Mouse (Mus musculus) heart, embryonic 11.5 days (tissue): ENCODE results near the gene a. TPM values are rescaled to one million over a fixed set of nuclear protein-coding genes. Genes with fewer than 3 reads are reported as not detected.
"Not testable (repeated sequence)": the region's sequence is repeated elsewhere in the genome, so short reads cannot be mapped to it uniquely, and the experiment has no call there.

Experiments used
- ATAC-seq: fragments of 200-750 bp; cut with Nextera tagmentation; replicated peaks from 2 replicates; pipeline ENCODE4 v1.8.0; 2017; ENCODE audit warnings: moderate library complexity; ENCODE audit not compliant: insufficient number of reproducible peaks, low FRiP score, low TSS enrichment
- H3K27ac ChIP-seq: fragments of 300-500 bp; sonication (generic); 2 replicates; pipeline ENCODE4 v1.5.1; 2014; ENCODE audit warnings: mild to moderate bottlenecking, low read depth, low read length
- H3K27me3 ChIP-seq: fragments of 300-500 bp; sonication (generic); 2 replicates; pipeline ENCODE4 v1.6.1; 2014; ENCODE audit warnings: mild to moderate bottlenecking, low read length, mixed read lengths; ENCODE audit not compliant: control insufficient read depth, insufficient read depth
- H3K36me3 ChIP-seq: fragments of 300-500 bp; sonication (generic); 2 replicates; pipeline ENCODE4 v1.6.1; 2014; ENCODE audit warnings: mild to moderate bottlenecking, low read length, moderate library complexity, mixed read lengths; ENCODE audit not compliant: control insufficient read depth, insufficient read depth
- H3K4me1 ChIP-seq: fragments of 300-500 bp; sonication (generic); 2 replicates; pipeline ENCODE4 v1.6.1; 2014; ENCODE audit warnings: low read length; ENCODE audit not compliant: control insufficient read depth, insufficient read depth
- H3K4me2 ChIP-seq: fragments of 300-500 bp; sonication (generic); 2 replicates; pipeline ENCODE4 v1.6.1; 2014; ENCODE audit warnings: mild to moderate bottlenecking, moderate library complexity
- H3K4me3 ChIP-seq: fragments of 300-500 bp; sonication (generic); 2 replicates; pipeline ENCODE4 v1.5.1; 2014; ENCODE audit warnings: low read depth, low read length
- H3K9ac ChIP-seq: fragments of 300-500 bp; sonication (generic); 2 replicates; pipeline ENCODE4 v1.6.1; 2014; ENCODE audit warnings: mild to moderate bottlenecking, low read depth, low read length, moderate library complexity
- H3K9me3 ChIP-seq: fragments of 300-500 bp; sonication (generic); replicated peaks from 2 replicates; pipeline ENCODE4 v1.6.1; 2016; ENCODE audit warnings: low read length; ENCODE audit not compliant: control insufficient read depth
- WGBS: fragments of 180-500 bp; shearing (Covaris S2); extraction: QIAGEN DNeasy Blood & Tissue Kit; methylation state at CpG from one replicate; pipeline ENCODE4 v1.1.7; 2014; ENCODE audit not compliant: insufficient replicate concordance; 5-methylcytosine and 5-hydroxymethylcytosine counted together
- polyA plus RNA-seq: library from polyadenylated mRNA; unstranded; fragments of >200 nt; fragmentation: Nextera tagmentation; extraction: Ambion mirVana; gene quantifications from 2 replicates; pipeline ENCODE4 v1.2.1, GENCODE M21; 2014

Gene a
- polyA plus RNA-seq, 1 experiment from 2014 or later = 0.34 TPM

DNA sequence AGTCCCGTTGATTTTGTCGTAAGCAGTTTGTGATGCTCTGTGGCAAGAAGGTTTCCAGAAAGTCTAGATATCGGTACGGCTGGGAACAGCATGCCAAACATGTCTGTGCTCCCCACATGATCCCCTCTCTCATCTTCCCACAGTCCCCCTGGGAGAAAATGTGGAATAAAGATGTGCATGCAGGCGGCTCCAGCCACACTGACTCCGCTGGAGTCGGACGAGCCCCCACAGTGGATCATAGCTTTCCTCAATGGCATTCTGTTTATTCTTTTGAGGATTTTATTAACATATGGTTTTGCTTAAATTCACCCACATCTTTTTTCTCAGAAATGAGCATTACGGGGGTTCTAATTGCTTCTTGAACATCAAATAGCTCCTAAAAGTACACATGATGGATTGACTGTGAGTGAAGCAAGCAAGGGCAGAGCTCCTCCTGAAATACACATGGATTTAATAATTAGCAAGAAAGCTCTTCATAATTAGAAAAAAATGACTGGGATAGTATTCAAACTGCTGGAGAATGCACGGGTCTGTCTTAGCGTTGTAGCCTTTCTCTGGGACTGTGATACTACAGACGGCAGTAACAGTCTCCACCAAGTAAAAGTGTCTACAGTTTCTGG, 124.8 kb downstream of the a start:
- Histone ChIP-seq H3K4me3 (no peak overlapping the region), H3K27ac (no peak overlapping the region), H3K9ac (no peak overlapping the region), H3K4me2 (no peak overlapping the region), H3K9me3 (no peaks in the 10 kb centered on the region), H3K36me3 (no peaks in the 10 kb centered on the region), H3K27me3 (peaks cover 2% of the 10 kb centered on the region; the same call in 1 of the 2 replicates), H3K4me1 (no peaks in the 10 kb centered on the region)
- no peak for ATAC-seq
- WGBS = 75% methylated on average over 12 of the region's 12 CpGs

DNA sequence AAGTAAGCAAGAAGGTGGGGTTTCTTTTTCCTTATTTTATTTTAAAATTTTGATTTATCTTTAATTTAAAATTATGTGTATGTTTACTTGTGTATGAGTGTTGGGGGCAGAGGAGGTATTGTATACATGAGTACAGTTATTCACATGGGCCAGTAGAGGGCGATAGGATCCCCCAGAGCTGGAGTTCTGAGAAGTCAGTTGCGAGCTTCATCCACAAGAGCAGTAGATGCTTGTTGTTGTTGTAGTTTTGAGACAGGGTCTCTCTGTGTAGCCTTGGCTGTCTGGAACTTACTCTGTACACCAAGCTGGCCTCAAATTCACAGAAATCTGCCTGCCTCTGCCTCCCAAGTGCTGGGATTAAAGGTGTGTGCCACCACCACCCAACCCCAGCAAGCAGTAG, 125.3 kb downstream of the a start:
- 11% methylated on average over 2 of the region's 2 CpGs for WGBS
- H3K9me3 ChIP-seq = no peaks in the 10 kb centered on the region
- no peak overlapping the region for H3K9ac ChIP-seq
- H3K4me2 ChIP-seq = no peak overlapping the region
- no peaks in the 10 kb centered on the region for H3K36me3 ChIP-seq
- H3K27me3 ChIP-seq = peaks cover 2% of the 10 kb centered on the region; the same call in 1 of the 2 replicates
- no peak overlapping the region for H3K4me3 ChIP-seq
- H3K4me1 ChIP-seq = no peaks in the 10 kb centered on the region
- H3K27ac ChIP-seq = no peak overlapping the region
- no peak for ATAC-seq

DNA sequence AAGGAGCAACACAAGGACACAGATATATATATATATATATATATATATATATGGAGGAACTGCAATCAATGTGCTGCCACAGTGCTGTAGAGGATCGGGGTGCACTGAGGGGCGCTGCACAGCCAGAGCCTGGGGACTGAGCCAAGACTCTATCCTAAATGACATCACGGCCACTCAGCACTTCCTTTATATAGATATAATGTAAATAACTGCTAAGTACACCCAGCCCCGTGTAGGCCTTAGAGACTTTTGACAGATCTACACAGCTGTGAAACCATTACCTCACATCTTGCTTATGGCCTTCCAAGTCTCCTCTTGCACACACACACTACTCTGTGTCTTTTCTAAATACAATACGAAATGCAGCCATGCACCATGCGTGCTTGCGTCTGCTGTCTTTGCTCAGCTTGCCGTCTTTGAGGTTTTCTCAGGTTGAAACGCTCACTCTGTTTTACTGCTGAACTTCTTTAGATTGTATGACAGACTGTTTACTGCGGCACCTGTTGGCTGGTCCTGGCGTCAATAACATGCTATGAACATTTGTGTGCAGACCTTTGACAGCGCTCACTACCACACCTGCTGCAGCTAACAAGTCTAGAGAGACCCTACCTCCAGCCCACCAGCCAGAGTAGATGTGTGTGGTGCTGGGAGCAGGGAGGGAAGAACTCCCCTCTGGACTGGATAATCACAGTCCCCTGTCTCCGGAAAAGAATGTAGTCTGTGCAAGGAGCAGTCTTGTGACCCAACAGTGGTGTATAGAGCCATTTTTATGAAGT, 126.9 kb downstream of the a start:
- peaks cover 2% of the 10 kb centered on the region; the same call in 1 of the 2 replicates for H3K27me3 ChIP-seq
- H3K9me3 ChIP-seq = no peaks in the 10 kb centered on the region
- H3K4me3 ChIP-seq = no peak overlapping the region
- WGBS = 69% methylated on average over 13 of the region's 13 CpGs
- no peaks in the 10 kb centered on the region for H3K4me1 ChIP-seq
- no peak overlapping the region for H3K27ac ChIP-seq
- no peaks in the 10 kb centered on the region for H3K36me3 ChIP-seq
- no peak overlapping the region for H3K4me2 ChIP-seq
- H3K9ac ChIP-seq = no peak overlapping the region
- no peak for ATAC-seq

DNA sequence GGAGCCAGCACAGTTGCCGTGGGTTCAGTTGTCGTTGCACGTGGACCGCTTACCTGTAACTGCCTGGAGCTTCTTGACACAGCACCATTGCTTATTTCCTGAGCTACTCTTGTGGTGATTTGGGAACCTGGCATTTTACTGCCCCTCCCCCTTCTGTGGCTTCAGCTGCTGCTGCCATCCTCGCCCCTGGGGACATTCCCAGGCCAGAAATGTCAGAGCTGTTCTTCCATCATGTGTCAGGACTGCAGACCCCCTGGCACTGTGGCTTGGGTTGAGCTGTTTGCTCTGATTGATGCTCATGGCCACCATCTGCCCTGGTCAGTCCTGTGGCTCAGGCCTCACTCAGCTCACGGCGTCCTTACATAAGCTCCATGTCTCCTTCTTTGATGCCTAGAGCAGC, 129.7 kb downstream of the a start:
- no peak for ATAC-seq
- no peak overlapping the region for H3K4me2 ChIP-seq

DNA sequence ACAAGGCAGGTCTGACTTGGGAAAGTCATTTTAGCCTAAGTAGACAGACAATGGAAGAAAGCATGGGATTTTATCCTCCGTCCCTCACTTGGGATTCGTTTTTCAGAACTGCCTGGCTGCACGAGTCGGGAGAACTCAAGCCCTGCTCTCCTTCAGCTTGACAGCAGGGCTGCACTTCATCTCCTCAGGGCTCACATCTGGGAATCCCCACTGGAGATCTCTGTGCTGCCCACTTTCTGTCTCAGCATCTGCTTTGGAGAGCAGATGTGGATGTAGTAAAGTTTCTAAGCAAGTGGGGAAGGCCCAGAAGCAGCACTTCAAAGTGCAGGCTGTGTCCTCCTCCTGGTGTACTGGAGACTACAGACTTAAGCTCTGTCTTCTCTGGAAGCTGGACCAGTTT, 130.9 kb downstream of the a start:
- H3K27ac ChIP-seq, H3K36me3 ChIP-seq, H3K9ac ChIP-seq, ATAC-seq, H3K4me3 ChIP-seq, H3K4me1 ChIP-seq, H3K27me3 ChIP-seq, H3K9me3 ChIP-seq, H3K4me2 ChIP-seq: not testable (repeated sequence)
- WGBS = no CpG with 5 or more reads among the region's 4 CpGs

More for the DNA sequence above, 129.7 kb downstream of the a start:
- no peak overlapping the region for H3K27ac ChIP-seq
- 82% methylated on average over 7 of the region's 7 CpGs for whole genome bisulfite sequencing
- H3K27me3 ChIP-seq = no peaks in the 10 kb centered on the region
- H3K4me1 ChIP-seq = no peaks in the 10 kb centered on the region
- H3K9ac ChIP-seq = no peak overlapping the region
- no peaks in the 10 kb centered on the region for H3K9me3 ChIP-seq
- H3K4me3 ChIP-seq = no peak overlapping the region
- no peaks in the 10 kb centered on the region for H3K36me3 ChIP-seq

DNA sequence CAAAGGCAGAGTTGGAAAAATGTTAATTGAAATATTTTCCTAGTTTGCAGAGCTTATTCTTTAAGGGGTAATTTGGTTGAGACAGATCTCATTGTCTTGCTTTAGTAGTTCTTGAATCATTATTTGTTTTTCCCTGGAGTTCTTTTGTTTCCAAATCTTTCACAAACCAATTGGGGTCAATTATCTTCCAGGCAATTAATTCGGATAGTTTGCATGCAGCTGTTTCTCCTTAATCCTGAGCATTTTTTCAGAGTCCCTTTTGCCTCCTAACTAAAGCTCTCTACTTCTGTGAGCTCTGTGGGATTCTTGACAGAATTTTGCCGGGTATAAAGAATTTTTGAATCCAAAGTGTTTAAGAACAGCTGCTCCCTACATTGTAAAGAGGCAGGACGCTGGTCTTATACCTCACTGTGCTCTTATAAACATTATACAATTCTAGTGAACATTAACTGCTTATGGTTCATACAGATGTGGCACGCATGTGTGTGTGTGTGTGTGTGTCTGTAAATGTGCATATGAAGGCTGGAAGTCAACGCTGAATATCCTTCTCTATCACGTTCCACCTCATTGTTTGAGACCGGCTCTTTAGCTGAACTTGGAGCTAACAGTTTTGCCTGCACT, 134.3 kb downstream of the a start:
- WGBS = 67% methylated on average over 7 of the region's 7 CpGs
- Histone ChIP-seq H3K4me2 (no peak overlapping the region), H3K27ac (no peak overlapping the region)

DNA sequence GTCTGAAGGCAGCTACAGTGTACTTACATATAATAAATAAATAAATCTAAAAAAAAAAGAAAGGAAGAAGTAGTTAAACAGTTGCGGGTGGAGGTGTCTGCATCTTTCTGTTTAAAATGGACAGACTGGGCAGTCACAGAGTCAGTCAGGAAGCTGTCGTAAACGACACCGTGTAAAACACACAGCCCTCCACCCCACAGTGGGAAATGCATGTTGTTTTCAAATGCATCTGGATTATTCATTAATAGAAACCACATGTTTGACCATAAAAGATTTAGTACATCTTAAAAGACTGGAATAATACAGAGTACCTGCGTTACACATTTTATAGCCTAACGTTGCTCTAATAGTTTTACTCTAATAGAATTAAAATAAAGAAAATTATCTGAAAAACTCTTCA, 135.6 kb downstream of the a start:
- Histone ChIP-seq H3K4me1 (no peaks in the 10 kb centered on the region), H3K9ac (no peak overlapping the region), H3K27ac (no peak overlapping the region), H3K9me3 (no peaks in the 10 kb centered on the region), H3K27me3 (no peaks in the 10 kb centered on the region), H3K36me3 (no peaks in the 10 kb centered on the region), H3K4me2 (no peak overlapping the region), H3K4me3 (no peak overlapping the region)
- ATAC-seq = no peak
- 87% methylated on average over 6 of the region's 6 CpGs for WGBS

More for the DNA sequence above, 134.3 kb downstream of the a start:
- no peaks in the 10 kb centered on the region for H3K9me3 ChIP-seq
- ATAC-seq = no peak
- H3K9ac ChIP-seq = no peak overlapping the region
- no peaks in the 10 kb centered on the region for H3K36me3 ChIP-seq
- no peak overlapping the region for H3K4me3 ChIP-seq
- H3K4me1 ChIP-seq = no peaks in the 10 kb centered on the region
- H3K27me3 ChIP-seq = no peaks in the 10 kb centered on the region

DNA sequence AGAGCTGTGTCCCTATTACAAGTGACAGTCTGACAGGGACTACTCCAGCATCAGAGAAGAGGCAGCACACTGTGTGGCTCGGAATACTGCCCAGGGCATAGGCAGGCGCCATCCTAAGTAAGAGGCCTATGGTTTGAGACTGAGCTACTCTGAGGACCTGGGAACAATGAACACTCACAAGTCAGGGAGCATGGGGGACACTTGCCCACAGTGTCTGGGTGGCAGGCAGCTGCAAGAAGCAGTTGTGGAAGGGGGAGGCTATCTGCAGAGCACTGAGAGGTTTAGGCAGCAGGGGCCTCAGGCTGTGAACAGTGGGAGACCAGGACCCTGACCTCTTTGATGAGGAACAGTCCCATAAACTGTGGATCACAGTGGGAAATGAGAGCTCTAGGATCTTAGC, 137.1 kb downstream of the a start:
- H3K27me3 ChIP-seq = no peaks in the 10 kb centered on the region
- no peak overlapping the region for H3K4me2 ChIP-seq
- H3K9ac ChIP-seq = no peak overlapping the region
- no peak overlapping the region for H3K4me3 ChIP-seq
- ATAC-seq = no peak
- no peak overlapping the region for H3K27ac ChIP-seq
- H3K4me1 ChIP-seq = no peaks in the 10 kb centered on the region
- H3K36me3 ChIP-seq = no peaks in the 10 kb centered on the region
- 44% methylated on average over 2 of the region's 2 CpGs for WGBS
- no peaks in the 10 kb centered on the region for H3K9me3 ChIP-seq
